Mouse (Mus musculus): Measurements from ENCODE around the gene Ppp1r13b.
A peak's percentile ranks its signal among the peaks of the same experiment; 100 is the strongest.

Ppp1r13b gene

DNA sequence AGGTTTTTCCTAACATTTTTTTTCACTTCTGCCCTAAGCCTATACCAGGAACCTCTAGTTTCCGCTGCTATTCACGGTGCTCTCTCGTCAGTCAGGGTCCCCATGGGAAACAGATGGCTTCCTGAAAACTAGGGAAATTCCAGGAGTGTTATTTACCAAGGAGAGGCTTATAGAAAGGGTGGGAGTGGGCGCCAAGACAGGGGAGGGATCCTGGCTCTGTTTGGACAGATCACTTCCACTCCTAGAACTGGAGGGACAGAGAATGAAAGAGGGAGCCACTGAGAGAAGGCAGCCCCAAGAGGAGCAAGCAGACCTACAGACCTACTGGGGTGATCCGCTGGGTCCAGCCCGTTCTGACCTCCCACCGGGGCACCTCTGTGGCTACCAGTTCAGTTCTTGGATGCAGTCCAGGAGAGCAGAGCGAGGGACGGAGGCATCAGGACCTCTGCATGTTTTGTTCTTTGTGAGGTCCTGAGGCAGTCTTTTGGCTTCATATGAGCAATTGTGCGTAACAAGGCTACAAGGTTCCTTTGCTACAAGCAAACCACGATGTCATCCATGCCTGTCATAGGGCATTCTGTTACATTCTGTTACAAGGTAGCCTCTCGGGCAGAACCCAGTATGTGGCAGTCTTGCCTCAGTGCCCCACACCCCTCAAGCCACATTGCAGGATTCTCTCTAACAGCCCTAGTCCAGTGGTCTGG is 8.8 kb upstream of the Ppp1r13b start:
- DNase-seq (ENCODE audit: low spot score in 2 of 2): no peak

DNA sequence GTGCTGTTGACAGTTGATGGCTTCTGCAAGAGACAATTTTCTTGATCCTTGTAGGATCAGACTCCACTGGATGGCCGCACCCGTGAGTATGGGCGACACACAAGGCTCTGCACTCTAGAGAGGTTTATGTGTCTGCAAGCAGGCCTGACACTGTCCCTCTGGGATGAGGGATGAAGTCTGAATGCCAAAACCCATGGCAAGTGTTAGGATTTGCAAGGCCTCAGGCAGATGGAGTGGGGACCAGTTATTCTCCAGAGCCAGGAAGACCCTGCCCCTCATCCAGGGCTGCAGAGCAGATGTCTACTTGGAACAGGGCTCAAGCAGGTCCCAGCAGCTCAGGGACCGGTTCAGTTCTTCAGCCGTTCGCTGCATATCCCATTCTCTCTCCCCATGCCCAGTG is 7.9 kb upstream of the Ppp1r13b start:
- DNase-seq (ENCODE audit: low spot score in 2 of 2): no peak

DNA sequence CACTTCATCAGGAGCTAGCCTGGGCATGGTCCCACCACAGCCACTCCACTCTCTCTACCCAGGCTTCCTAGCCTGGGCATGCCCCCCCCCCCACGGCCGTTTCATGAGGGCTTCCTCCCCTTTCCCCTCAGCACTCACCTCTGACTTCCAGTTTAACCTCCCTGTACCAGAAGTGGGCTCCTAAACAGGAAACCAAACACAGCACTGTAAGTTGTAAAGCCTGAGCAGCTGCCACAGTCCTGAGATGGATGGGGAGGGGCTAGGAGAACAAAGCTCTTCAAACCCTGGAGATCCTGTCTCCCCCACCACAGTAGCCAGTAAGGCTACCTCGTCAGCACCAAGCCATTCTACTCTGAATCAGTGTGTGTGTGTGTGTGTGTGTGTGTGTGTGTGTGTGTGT is 6.1 kb upstream of the Ppp1r13b start:
- DNase-seq (ENCODE audit: low spot score in 2 of 2): no peak

DNA sequence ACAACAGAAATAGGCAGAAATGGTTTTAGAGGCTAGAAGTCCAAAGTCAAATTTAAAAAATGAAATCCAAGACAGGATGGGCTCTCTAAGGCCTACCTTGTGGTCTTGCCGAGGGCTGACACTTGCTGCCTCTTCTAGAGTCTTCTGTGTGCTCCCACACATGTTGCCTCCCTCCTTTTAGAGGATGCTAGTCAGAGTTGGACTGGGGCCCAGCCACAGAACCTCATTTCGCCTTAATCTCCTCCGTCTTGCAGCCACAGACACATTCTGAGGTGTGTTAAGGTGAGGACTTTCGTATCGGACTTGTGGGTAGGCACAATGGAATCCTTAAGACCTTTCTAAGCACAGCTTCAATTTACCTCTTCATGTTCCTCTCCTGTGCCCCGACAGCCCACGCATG is 4.9 kb upstream of the Ppp1r13b start:
- no peak for DNase-seq (ENCODE audit: low spot score in 2 of 2)

DNA sequence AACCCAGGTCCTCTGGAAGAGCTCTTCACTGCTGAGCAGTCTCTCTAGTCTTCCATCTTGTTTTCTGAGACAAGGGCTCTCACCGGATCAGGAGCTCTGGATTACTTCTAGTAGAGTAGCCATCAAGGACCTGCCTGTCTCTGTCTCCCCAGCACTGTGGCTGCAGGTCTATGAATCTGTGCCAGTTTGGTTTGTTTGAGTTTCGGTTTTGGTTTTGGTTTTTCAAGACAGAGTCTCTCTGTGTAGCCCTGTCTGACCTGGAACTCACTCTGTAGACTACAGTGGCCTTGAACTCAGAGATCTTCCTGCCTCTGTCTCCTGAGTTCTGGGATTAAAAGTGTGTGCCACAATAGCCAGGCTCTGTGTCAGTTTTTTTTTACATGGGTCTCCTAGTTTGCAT is 3.9 kb upstream of the Ppp1r13b start:
- DNase-seq (ENCODE audit: low spot score in 2 of 2): no peak

DNA sequence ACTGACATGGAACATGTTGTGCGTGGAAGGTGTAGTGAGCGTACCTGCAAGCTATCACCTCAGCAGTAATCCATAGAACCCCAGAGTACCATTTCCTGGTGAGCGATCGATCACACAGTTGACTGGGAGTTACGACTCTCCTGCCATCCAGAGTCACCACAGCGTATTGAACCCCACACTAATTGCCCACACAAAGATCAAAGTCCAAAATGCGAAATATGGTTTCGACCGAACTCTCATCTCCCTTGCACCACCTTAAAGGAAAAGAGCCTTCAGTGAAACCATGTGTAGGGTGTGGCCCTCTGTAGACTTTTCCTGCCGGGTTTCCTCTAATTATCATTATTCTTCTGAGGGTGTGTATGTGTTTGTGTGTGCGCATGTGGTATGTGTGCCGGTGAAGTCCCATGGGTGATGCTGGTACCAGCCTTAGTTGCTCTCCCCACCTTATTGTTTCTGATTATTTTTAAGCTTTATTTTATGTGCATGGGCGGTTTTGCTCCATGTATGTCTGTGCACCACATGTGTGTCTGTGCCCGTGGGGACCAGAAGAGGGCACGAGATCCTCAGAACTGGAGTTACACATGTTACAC is 3.4 kb upstream of the Ppp1r13b start:
- DNase-seq (ENCODE audit: low spot score in 2 of 2): no peak

DNA sequence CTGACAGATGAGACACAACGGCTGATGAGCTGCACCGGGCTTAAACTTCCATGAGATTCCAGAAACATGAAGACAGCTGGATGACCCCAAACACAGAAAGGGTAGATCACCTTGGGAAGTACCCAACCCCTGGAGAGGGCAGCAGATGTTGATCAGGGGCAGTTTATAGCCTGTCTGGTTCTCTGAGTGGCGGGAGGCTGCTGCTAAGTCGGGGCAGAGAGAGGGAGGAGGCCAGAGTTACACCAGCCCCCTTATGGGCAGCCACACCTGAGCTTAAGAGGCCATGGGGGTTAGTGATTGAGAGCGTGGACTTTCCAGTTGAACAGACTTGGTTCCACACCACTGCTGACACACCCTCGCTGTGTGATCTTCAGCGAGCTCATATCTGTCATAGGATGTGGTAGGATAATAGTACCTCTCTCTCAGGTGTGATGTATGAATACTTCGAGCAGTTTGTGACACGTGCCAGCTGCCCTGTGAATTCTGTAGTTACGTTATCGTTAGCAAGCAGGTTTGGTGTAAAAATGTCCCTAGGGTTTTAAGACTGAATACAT is 1.2 kb upstream of the Ppp1r13b start:
- DNase-seq (ENCODE audit: low spot score in 2 of 2): no peak

DNA sequence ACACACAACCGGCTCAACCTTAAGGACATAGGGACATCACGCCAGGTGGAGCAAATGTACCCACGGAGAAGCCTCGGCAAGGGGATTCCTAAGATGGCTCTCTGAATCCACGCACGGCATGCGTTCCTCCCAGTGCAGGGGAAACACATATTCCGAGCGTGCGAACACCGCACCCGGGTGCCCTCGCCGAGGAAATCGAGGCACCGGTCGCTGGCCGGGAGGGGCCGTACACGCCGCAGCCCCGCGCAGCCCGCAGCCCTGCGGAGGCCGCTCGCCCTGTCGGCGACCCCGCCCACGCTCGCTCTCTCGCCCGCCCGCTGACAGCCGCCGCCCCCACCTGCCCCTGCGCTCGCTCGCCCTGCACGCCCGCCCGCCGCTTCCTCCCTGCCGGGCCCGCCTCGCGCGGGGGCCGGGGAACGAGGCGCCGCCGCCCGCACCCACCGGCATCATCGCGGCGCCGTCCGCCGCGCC is 454 bp downstream of the Ppp1r13b start:
- peak; percentile 46 to 60 for DNase-seq (ENCODE audit: low spot score in 2 of 2)

DNA sequence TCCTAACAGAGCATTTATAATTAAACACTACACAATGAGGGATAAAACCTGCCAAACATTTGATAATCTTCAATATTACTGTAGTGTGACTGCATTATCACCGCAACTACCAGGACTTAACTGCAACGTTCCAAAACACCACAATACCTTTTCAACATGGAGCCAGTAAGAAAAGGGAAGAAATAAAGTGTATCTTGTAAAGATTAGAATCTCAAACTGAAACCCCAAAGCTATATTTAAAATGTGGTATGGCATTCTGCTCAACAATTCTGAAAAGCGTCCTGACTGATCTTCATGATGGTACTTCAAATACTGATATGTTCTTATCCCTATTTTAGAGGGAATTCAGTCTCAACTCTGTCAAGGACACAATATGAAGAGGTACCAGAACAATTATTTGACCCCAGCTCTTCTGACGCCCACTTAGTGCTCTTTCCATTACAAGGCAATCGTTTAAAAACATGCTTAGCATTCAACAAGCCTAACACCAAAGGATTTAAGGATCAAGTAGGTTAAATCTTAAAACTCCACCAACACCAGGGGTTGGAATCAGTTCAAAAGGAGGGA is 1.5 kb downstream of the Ppp1r13b start:
- no peak for DNase-seq (ENCODE audit: low spot score in 2 of 2)

DNA sequence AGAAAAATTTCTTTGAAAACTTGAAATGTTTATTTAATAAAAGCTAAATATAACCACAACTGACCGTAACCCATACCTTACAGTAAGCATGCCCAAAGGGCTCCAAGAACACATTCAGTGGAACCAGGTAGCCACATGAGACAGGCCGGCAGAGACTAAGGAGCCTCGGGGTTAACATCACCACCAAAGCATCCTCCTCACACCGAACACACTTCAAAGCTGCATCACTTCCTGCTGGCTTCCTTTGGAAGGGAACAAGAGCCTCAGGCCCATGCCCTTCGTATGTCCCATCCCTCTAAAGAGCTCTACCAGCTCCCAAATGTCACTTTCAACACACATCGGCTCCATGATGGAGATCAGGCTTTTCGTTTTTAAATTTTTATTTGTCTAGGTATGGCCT is 5.4 kb downstream of the Ppp1r13b start:
- no peak for DNase-seq (ENCODE audit: low spot score in 2 of 2)

DNA sequence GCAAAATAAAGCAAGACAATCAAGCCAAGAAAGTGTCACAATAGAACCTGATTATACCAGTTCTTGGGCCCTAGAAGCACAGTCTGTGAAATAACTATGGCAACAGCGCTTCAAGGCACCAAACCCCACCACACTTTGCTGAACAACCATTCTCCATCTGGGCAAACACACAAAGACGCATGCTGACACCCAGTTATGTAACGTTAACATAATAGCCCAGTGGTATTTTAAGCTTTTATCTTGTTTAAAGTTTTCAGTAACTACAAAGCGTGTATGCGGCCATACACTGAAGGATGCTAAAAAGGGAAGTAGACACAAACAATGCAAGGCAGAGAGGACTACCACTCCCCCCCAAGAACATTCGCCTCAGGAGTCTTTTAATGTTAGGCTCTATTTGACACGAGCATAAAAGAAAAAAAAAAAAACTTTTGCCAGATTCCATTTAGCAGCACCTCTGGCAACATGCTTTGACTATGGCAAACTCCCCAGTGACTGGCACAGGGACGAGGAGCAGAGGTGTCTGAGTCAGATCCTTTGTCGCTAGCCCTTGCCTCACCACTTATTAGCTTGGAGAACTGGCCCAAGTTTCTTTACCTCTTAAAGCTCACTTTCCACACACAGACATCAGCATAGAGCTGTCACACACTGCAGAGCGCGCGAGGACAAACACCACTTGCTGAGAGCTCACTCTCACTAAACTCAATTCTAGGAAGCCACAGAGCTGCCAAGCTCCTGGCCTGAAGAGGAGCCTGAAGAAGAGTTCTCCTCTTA is 6.6 kb downstream of the Ppp1r13b start:
- peak in 1 of 2 experiments; percentile 49 for DNase-seq (ENCODE audit: low spot score in 2 of 2)

DNA sequence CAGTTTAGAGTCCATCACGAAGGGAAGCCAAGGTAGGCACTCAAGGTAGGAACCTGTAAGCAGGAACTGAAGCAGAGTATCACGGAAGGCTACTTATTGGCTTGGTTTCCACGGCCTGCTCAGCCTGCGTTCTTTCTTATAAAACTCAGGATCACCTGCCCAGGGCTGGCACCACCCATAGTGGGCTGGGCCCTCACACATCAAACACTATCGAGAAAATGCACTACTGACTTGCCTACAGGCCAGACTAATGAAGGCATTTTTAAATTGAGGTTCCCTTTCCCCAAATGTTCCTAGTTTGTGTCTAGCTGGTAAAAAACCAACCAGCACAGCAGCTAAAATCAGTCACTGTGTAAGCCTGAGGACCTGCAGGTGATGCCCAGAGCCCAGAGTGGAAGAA is 8.3 kb downstream of the Ppp1r13b start:
- DNase-seq (ENCODE audit: low spot score in 2 of 2): no peak

DNA sequence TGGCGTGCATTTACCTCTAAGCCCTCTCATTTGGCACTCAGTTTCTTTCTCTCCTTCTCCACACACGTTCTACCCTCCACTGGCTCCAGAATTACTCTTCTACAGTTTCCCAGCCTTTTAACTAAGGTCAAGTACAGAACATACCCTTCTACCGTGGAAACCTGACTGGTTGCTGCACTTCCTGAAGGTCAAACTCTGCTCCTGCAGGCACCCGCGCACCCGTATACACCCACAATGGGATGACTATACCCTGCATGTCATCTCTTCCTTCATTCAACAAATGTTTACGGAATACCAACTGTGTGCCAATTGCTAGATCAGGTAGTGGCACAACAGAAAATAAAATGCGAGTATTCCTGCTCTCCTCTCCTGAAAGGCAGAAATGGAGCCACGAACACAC is 9.2 kb downstream of the Ppp1r13b start:
- DNase-seq (ENCODE audit: low spot score in 2 of 2): no peak

DNA sequence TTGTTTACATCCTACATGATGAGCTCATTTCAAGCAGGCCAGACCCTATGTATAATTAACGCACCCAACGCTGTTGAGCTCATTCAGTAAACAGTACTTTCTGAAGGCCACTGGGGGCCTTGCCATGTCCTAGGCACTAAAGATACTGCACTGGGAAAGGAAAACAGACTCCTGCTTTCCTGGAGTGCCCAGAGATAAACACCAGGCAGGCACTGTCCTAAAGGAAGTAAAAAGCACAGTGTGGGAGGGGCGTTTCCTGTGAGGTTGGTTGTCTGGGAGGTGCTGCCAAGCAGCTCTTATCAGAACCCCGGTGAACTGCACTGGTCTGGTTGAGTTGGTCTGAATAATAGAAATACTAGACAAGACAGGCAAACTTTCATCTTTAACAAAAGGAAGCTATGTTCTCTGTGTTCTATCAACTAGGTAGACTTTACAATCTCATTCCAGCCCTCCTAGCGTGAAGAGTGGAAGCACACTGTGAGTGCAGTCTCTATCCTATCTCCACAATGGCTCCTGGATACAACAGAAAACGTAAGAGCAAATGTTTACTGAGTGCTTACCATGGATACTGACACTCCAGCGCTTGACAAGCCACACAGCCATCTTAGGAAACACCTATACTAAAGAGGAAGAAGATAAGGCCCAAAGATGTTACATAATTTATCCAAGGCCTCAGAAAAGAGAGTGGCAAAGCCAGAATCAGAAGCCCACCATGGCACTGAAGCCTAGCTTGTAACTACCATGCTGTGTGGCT is 10.8 kb downstream of the Ppp1r13b start:
- no peak for DNase-seq (ENCODE audit: low spot score in 2 of 2)

DNA sequence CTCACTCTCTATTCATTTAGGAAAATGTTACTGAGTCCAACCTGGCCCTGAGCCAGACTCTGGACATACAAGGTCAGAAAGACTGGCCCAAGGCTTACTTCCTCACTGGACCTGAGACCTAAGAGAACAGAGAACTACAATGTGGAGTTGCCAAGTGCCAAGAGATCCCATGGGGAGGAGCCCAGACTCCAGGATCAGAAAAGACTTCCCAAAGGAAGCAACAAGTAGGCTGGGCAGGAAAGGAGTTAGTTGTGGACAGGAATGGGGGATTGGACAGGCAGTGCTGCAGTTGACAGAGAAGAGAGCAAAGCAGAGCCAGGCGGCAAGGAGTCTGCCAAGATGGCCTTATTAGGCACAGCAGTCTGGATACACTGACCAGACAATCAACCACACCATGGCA is 13.8 kb downstream of the Ppp1r13b start:
- no peak for DNase-seq (ENCODE audit: low spot score in 2 of 2)

DNA sequence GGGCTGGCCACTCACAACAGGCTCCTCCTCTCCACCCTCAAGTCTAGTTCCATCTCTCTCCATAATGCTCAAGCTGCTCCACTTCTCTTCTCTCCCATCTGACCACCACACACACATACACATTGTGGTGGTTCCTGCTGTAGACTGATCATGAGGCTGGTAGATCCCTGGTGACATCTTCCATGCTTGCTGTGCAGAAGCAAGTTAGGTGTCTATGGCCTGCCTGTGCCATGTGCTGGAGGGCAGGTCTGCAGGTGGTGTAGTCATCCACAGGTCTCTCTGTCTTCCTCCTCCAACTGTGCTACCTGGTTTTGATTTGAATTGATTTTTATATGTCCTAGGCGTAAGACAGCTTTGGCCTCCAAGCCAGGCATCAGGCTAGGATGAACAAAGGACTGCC is 14.9 kb downstream of the Ppp1r13b start:
- no peak for DNase-seq (ENCODE audit: low spot score in 2 of 2)

DNA sequence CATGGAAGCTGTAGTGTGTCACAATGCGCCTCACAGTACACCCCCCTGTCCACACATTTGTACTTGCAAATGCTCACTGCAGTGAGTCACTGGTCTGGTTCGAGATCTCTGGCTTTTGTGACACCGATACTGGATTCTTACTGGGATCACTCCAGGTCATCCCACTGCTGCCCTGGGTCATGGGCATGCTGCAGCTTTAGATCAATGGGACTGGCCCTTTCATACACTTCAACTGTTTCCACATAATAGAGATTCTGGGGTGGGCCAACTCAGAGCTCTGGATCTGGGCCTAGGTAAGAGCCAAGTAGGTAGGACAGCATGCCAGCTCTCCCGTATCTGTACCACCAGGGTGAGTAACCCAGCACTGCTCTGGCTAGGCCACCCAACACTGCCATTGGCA is 16.1 kb downstream of the Ppp1r13b start:
- DNase-seq (ENCODE audit: low spot score in 2 of 2): no peak

DNA sequence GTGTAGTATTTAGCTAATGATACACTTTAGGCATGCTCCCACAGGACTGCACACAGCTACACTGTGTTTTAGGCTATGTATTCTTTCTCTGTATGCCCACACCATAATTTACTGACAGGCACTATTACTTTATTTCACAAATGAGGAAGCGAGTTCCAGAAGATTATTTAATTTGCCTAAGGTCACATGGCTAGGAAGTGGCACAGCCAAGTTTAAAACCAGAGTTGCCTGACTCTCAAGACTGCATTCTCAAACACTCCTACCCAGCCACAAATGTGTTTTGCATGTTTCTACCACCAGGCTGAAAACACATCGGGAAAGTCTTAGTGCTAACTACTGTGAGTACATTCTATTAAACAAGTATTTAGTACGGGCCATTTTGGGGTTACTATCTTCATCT is 18.7 kb downstream of the Ppp1r13b start:
- no peak for DNase-seq (ENCODE audit: low spot score in 2 of 2)

DNA sequence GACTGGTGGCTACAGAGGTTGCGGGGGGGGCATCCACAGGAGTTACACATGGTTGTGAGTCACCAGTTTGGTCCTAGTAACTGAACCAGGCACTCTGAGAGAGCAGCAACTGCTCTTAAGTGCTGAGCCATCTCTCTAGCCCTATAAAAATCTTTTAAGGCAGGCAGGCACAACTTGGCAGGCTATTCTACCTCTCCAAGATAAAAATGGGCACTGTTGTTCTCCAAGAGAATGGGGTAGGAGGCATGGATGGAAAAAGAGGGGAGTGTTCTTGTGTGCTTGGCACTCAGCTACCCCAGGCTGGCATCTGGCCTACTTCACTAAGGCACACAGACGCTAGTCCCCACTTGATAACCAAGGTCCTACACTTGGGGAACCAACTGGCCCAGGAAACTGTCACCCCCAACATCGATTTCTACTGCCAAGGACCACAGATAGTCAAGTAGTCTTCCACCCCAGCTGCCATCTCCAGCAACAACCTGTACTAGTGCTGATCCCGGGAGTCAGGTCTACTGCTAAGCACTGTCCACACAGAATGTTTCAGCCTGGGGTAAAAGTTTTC is 19.5 kb downstream of the Ppp1r13b start:
- no peak for DNase-seq (ENCODE audit: low spot score in 2 of 2)

DNA sequence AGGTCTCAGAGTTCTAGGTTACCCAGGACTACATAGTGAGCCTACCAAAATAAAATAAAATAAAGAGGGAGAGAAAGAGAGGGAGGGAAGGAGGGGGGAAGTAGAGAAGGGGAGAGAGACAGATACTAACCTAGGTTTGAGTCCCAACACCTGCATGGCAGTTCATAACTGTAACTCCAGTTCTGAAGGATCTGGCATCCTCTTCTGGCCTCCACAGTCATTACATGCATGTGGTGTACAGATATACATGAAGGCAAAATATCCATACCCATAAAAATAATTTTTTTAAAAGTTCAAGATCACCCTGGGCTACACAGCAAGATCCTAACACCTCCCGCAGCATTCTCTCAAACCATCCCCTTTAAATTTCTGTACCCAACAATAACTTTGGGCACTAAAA is 20.9 kb downstream of the Ppp1r13b start:
- no peak for DNase-seq (ENCODE audit: low spot score in 2 of 2)

DNA sequence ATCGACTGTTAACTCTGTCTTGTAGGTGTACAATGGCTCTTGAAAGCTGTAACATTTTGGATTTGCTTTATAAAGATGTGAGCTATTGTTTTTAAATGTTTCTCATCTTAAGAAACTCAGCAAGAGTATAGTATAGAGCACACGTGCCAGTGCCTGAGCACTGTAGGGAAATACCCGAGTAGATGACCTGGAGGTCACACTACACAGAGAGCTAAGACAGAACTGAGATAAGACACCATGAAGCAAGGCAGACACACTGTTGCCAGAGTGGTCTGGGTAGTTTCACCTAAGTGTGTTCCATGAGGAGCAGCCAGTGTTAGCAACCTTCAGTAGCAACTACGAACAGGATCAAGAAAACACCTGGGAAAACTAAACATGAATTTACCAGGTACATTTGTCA is 25.1 kb downstream of the Ppp1r13b start:
- DNase-seq (ENCODE audit: low spot score in 2 of 2): no peak
